Mouse (Mus musculus) hindbrain, postnatal 0 days (tissue): ENCODE measurements around the gene Gatad2b. TPM values are rescaled to one million over a fixed set of nuclear protein-coding genes. Genes with fewer than 3 reads are reported as not detected.

Experiments
- ATAC-seq: fragments of 200-750 bp; cut with Nextera tagmentation; 2 replicates; pipeline ENCODE4 v1.8.0; 2017; ENCODE audit warnings: mild to moderate bottlenecking, moderate TSS enrichment, moderate library complexity
- DNase-seq: peaks from one replicate; pipeline ENCODE4 v3.0.0-alpha.2; 2015; ENCODE audit warnings: low spot score
- H3K27ac ChIP-seq: fragments of 300-500 bp; sonication (generic); 2 replicates; pipeline ENCODE4 v1.5.1; 2014; ENCODE audit warnings: mild to moderate bottlenecking
- H3K27me3 ChIP-seq: fragments of 300-500 bp; sonication (generic); 2 replicates; pipeline ENCODE4 v1.6.1; 2014; ENCODE audit warnings: low read length, mixed read lengths; ENCODE audit not compliant: insufficient read depth
- H3K36me3 ChIP-seq: fragments of 300-500 bp; sonication (generic); 2 replicates; pipeline ENCODE4 v1.6.1; 2014; ENCODE audit warnings: low read length, mixed read lengths; ENCODE audit not compliant: insufficient read depth
- H3K4me1 ChIP-seq: fragments of 300-500 bp; sonication (generic); 2 replicates; pipeline ENCODE4 v1.6.1; 2014; ENCODE audit warnings: antibody characterized with exemption, low read length, mixed read lengths; ENCODE audit not compliant: insufficient read depth
- H3K4me2 ChIP-seq: fragments of 300-500 bp; sonication (generic); 2 replicates; pipeline ENCODE4 v1.6.1; 2014; ENCODE audit warnings: low read depth, mild to moderate bottlenecking, low read length, moderate library complexity, mixed read lengths
- H3K4me3 ChIP-seq: fragments of 300-500 bp; sonication (generic); 2 replicates; pipeline ENCODE4 v1.5.1; 2014; ENCODE audit warnings: low read length
- H3K9ac ChIP-seq: fragments of 300-500 bp; sonication (generic); replicated peaks from 2 replicates; pipeline ENCODE4 v1.6.1; 2014; ENCODE audit warnings: mild to moderate bottlenecking, low read length, moderate library complexity, mixed read lengths
- H3K9me3 ChIP-seq: fragments of 300-500 bp; sonication (generic); 2 replicates; pipeline ENCODE4 v1.6.1; 2016; ENCODE audit warnings: low read length, mixed read lengths
- CTCF ChIP-seq: IDR thresholded peaks from 2 replicates; pipeline ENCODE4 v1.5.1; 2016; ENCODE audit warnings: antibody characterized with exemption, control low read depth, low read depth
- WGBS: fragments of 180-500 bp; shearing (Covaris S2); extraction: QIAGEN DNeasy Blood & Tissue Kit; methylation state at CpG from one replicate; pipeline ENCODE4 v1.1.7; 2014; 5-methylcytosine and 5-hydroxymethylcytosine counted together
- polyA plus RNA-seq: library from polyadenylated mRNA; unstranded; fragments of >200 nt; fragmentation: Nextera tagmentation; extraction: Ambion mirVana; gene quantifications from 2 replicates; pipeline ENCODE4 v1.2.1, GENCODE M21; 2015
- total RNA-seq: library from RNA; depleted of rRNA; stranded (reverse); fragments of >200 nt; gene quantifications from 2 replicates; pipeline ENCODE4 v1.2.3, GENCODE M21; 2014

Gatad2b gene
- total and polyA plus RNA-seq, 2 experiments from 2014 or later: 14.2 to 31.5 TPM

DNA sequence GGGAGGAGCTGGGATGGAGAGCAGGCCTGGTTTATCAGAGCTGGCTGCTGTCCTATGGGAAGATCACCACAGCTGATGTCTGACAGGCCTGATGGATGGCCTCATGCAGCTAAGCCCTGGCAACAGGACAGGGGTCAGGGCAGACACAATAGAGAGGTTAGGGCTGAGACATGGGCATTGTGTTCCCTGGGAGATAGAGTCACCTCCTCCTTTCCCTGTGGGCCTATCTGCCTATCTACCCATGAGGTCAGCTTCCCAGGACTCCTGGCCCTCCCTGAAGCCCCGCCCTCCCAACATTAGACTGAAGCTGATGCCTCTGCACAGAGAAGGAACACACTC, 83.2 kb downstream of the Gatad2b start:
- DNase-seq (no peak), ATAC-seq (peak; percentile 19; the same call in 1 of the 2 replicates)
- H3K36me3 ChIP-seq: no peaks in the 10 kb centered on the region
- H3K4me2 ChIP-seq: no peak overlapping the region
- H3K27ac ChIP-seq: no peak overlapping the region
- no peaks in the 10 kb centered on the region for H3K9me3 ChIP-seq
- H3K4me3 ChIP-seq: no peak overlapping the region
- H3K4me1 ChIP-seq: no peaks in the 10 kb centered on the region
- no peaks in the 10 kb centered on the region for H3K27me3 ChIP-seq
- TF ChIP-seq CTCF: no peak
- H3K9ac ChIP-seq: no peak overlapping the region
- 33% methylated on average over 1 of the region's 1 CpGs for WGBS

DNA sequence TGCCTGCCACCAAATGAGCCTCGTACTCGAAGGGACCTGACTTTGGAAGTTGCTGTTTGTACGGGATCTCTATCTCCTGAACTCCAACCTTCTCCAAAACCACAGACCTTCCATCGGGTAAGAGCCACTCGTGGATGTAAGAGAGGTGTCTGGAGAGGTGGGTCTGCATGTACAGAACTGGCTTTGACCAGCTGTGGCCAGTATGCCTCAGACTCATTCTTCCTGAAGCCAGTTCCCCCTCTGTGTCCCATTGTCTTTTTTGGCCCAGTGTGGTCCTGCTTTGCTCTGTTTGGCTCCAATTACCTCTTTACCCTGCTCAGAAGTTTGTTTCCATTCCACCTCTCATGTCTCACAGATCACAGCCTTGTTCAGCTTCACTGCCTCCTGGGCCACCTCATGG, 85.5 kb downstream of the Gatad2b start:
- Histone ChIP-seq H3K4me3 (no peak overlapping the region), H3K27ac (no peak overlapping the region), H3K4me2 (no peak overlapping the region), H3K9ac (no peak overlapping the region), H3K36me3 (no peaks in the 10 kb centered on the region), H3K4me1 (no peaks in the 10 kb centered on the region), H3K27me3 (no peaks in the 10 kb centered on the region), H3K9me3 (no peaks in the 10 kb centered on the region)
- DNase-seq (no peak), ATAC-seq (no peak)
- 77% methylated on average over 5 of the region's 5 CpGs for WGBS
- TF ChIP-seq CTCF: no peak

DNA sequence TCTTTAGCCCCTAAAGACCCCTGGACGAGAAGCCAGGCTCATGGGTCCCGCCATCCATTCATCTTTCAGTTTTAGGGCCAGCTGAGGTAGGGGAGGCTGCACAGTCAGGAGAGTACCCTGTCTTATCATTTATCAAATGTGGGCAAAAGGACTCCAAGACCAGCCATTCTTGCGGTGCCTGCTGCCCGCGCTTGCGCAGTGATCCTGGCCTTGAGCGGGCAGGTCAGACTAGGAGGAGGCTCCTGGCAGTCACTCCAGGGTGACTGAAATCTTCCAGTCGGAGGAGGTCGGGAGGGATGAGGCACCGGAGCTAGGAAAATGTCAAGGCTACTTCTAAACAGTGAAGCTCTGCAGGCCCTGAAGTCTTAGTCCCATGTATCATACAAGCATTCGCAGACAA, 88.7 kb downstream of the Gatad2b start:
- no peaks in the 10 kb centered on the region for H3K9me3 ChIP-seq
- no peaks in the 10 kb centered on the region; the same call in 1 of the 2 replicates for H3K4me1 ChIP-seq
- no peak overlapping the region for H3K4me3 ChIP-seq
- no peaks in the 10 kb centered on the region for H3K27me3 ChIP-seq
- no peak overlapping the region for H3K9ac ChIP-seq
- DNase-seq (no peak), ATAC-seq (no peak)
- H3K36me3 ChIP-seq: 0 out of 2 replicates have a peak, but pooled peaks cover 5% of the 10 kb centered on the region
- no peak for TF ChIP-seq CTCF
- H3K27ac ChIP-seq: no peak overlapping the region
- no peak overlapping the region for H3K4me2 ChIP-seq
- 73% methylated on average over 11 of the region's 11 CpGs for WGBS

DNA sequence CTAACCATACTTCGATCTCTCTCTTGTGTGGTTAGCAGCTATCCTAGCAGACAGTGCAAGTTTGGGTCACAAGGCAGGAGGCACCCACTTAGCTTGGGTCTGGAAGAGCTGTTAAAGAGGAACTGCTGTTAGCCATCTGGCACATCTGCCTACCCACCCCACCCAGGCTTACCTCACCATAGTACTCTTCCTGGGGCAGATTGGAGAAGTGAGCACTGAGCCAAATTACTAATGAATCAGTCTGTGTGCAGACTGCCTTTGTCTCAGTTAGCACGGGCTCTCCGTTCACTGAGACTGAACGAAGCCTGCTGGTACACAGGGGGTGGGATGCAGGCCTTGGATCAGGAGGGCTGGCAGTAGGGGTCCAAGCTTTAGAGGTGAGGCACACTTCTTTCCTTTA, 90.7 kb downstream of the Gatad2b start:
- Histone ChIP-seq H3K4me3 (no peak overlapping the region), H3K4me1 (peaks cover 18% of the 10 kb centered on the region), H3K4me2 (no peak overlapping the region), H3K27me3 (no peaks in the 10 kb centered on the region), H3K9ac (no peak overlapping the region), H3K36me3 (0 out of 2 replicates have a peak, but pooled peaks cover 5% of the 10 kb centered on the region), H3K27ac (no peak overlapping the region), H3K9me3 (no peaks in the 10 kb centered on the region)
- ATAC-seq (no peak; the same call in 1 of the 2 replicates), DNase-seq (peak; percentile 16)
- no peak for TF ChIP-seq CTCF
- 44% methylated on average over 4 of the region's 4 CpGs for WGBS

DNA sequence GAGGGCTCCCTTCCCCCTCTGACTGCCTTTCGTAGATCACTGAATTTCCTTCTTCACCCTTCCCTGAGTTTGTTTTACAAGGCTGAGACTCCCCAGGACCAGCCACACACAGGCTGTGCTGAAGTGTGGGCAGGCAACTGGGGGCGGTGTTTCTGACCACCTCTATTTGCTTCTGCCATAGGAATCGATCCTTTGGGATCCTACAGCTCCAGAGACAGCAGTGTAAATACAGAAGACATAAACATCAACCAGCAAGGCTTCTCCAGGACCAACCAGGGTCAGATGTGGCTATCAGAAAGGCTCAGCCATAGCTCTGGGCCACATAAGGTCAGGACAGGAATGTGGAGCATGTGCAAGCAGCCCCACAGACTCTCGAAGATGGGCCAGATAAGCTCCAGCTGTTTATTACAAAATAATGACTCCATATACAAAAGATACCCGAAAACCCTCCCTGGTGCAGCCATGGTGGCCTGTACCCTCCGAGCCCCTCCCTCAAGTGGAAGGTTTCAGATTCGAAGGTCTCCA, 91.9 kb downstream of the Gatad2b start:
- TF ChIP-seq CTCF: no peak
- no peak overlapping the region for H3K9ac ChIP-seq

DNA sequence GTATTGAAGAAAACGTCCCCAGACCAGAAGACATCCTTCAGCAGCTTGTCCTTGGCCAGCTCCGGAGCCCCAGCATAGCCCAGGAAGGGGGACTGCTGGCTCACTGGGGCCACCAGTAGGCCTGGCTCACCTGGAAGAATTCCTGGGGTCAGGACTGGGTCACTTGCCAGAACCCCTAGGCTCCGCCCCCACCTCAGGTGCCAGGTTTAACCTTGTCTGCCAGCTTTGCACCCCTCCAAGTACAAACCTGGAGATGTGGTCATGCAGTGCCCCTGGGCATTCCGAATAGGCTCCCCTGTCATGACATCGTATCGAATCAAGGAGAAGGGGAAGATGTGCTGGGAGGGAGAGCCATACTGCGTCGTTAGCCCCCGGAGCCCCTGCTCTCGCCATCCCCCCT, 93.8 kb downstream of the Gatad2b start:
- no peaks in the 10 kb centered on the region for H3K9me3 ChIP-seq
- peaks cover 23% of the 10 kb centered on the region for H3K4me1 ChIP-seq
- no peak for TF ChIP-seq CTCF
- H3K36me3 ChIP-seq: peaks cover 13% of the 10 kb centered on the region
- no peak for ATAC-seq
- H3K4me3 ChIP-seq: no peak overlapping the region; the same call in 1 of the 2 replicates
- H3K27me3 ChIP-seq: no peaks in the 10 kb centered on the region
- H3K27ac ChIP-seq: no peak overlapping the region
- H3K9ac ChIP-seq: peak overlapping the region; percentile 92; the same call in 1 of the 2 replicates
- peak overlapping the region; percentile 90 for H3K4me2 ChIP-seq
- WGBS: 91% methylated on average over 10 of the region's 10 CpGs
- DNase-seq: no peak

More for the DNA sequence above, 91.9 kb downstream of the Gatad2b start:
- Histone ChIP-seq H3K9me3 (no peaks in the 10 kb centered on the region), H3K36me3 (0 out of 2 replicates have a peak, but pooled peaks cover 5% of the 10 kb centered on the region), H3K4me1 (peaks cover 18% of the 10 kb centered on the region), H3K4me2 (no peak overlapping the region), H3K27me3 (no peaks in the 10 kb centered on the region), H3K27ac (no peak overlapping the region), H3K4me3 (no peak overlapping the region)
- WGBS: 78% methylated on average over 7 of the region's 7 CpGs
- no peak for DNase-seq
- ATAC-seq: no peak

DNA sequence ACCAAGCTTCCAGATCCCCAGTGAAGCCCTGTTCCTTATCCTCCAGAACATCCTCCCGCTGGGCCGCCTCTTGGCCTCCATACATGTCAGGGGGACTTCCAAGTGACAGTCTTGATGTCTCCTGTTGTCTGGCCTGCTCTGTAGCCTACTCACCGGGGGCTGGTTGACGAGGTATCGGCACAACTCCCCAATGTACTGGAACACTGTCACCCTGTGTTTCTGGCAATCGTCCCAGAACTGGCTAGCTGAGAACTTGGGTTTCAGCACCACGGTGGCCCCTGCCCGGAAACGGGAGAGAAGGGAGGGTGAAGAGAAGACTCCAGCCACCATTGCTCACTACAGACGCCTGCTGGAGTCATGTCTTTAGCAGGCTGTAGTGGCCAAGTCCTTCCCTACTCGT, 94.5 kb downstream of the Gatad2b start:
- no peak for ATAC-seq
- peak overlapping the region; percentile 92; the same call in 1 of the 2 replicates for H3K9ac ChIP-seq
- peaks cover 20% of the 10 kb centered on the region for H3K36me3 ChIP-seq
- H3K4me3 ChIP-seq: peak overlapping the region; percentile 71
- peak; percentile 26; the same call in 1 of the 2 replicates for TF ChIP-seq CTCF
- WGBS: 31% methylated on average over 11 of the region's 11 CpGs
- H3K9me3 ChIP-seq: no peaks in the 10 kb centered on the region
- H3K27ac ChIP-seq: peak overlapping the region; percentile 32; the same call in 1 of the 2 replicates
- peak overlapping the region; percentile 90 for H3K4me2 ChIP-seq
- DNase-seq: peak; percentile 57
- peaks cover 23% of the 10 kb centered on the region for H3K4me1 ChIP-seq
- no peaks in the 10 kb centered on the region for H3K27me3 ChIP-seq
